Mouse (Mus musculus): ENCODE data around the gene Dhx32. TPM values are rescaled to one million over a fixed set of nuclear protein-coding genes. Genes with fewer than 3 reads are reported as not detected.

Gene Dhx32
- total RNA-seq, 2 experiments from 2014 or later = 32.3 to 33.7 TPM

DNA sequence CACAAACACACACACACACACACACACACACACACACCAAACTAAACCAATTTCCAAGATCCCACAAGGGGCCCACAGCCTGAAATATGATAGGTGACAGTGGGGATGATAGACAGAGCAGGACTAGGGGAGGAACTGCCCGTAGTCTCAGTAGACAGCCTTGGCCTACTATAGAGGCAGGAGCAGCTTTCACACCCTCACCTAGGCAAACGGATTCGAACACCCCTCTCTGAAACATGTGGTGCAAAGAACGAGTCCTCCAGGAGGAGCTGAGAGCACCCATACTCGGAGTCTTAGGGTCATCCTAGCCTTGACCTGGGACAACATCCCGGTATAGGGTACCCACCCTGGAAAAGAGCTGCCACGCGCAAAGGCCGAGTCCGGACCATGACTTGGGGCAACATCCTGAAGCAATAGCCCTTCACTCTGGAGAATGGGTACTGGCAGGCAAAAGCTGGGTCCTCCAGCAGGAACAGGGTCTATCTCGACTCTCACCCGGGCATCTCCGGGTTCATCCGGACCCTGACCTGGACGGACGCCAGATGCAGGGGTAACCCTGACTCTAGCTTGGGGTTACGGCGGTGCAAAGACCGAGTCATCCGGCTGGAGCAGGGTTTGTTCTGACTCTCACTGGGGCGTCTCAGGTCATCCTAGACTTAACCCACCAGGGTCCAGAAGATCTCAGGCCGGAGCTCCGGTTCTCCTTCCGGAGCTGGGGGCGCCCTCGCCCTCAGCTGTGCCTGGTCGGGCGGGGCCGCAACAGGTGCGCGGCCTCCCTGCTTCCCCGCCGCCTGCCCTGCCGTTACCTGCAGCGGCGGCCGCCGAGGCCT is 6.5 kb downstream of the Dhx32 start:
- peak; percentile 42 to 54 for DNase-seq
- intact Hi-C loops (cut with DNase I) = no loop called here

DNA sequence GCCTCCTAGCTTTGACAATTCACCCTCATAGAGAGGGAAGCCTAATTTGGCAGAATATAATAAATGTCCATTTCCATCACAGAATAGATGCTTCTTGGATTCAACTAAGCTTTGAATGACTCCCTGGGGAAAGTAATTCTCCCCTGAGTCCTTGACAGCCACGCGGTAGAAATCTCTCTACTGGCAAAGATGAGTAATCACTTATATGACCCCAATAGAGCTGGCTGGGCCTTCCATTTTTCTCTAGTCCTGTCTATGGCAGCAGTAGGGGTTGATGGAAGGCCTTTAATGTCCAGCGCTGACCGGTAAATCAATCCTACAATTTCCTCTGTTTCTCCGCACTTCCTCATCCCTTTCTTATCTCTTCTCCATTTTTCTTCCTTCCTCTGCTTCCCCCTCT is 7.3 kb downstream of the Dhx32 start:
- intact Hi-C loops (cut with DNase I) = no loop called here
- DNase-seq = no peak

DNA sequence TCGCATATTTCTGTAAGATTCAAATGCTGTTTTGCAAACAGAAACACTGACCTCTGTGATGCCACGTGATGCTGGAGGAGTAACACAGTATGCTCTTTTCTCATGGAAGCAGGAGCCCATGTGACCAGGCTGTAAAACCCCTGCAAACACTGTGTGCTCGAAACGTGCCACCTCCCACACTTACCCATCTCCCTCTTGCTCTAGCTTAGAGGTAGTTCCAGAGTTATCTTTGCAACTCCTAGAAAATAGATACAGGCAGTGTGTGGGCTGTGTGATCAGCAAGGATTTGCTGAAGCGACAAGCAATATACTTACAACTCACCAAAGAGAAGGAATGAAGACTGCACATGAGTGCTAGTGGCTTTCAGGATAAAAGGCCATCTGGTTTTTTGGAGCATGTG is 14.0 kb downstream of the Dhx32 start:
- no peak for DNase-seq
- intact Hi-C loops (cut with DNase I) = no loop called here

DNA sequence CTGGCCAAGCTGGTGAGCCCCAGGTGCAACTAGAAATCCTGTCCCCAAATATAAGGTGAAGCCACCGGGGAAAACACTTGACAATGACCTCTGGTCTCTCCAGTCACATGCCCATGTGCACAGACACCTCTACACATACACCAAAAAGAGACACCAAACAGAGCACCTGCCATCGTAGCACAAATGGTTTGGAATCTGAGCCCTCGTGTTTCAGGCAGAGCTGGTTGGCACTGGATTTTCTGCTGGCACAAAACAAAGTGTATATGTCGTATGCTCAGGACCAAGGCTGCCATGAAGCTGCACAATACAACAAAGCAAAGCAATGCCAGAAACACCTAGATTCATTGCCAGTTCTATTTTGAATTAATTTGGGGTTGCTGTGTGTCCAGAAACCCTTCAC is 14.5 kb downstream of the Dhx32 start:
- intact Hi-C loops (cut with DNase I) = no loop called here
- DNase-seq = no peak

DNA sequence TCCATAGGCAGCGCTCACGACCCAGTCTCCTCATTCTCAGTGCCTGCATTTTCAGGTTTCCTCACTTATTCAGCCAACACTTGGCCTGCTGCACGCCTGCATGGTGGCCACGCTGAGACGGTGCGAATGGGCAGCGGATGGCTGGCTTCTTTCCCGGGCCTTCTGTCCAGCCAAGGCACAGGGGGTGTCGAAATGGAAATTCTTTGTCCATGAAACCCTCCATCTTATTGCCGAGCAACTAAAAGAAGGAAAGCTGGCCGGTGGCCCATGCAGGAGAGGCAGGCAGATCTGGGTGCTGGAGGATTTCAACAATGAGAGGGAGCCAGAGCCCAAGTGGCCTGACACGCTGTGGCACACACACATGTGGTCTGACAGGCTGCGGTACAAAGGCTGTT is 16.7 kb downstream of the Dhx32 start:
- intact Hi-C loops (cut with DNase I) = no loop called here
- DNase-seq = peak; percentile 76 to 79

DNA sequence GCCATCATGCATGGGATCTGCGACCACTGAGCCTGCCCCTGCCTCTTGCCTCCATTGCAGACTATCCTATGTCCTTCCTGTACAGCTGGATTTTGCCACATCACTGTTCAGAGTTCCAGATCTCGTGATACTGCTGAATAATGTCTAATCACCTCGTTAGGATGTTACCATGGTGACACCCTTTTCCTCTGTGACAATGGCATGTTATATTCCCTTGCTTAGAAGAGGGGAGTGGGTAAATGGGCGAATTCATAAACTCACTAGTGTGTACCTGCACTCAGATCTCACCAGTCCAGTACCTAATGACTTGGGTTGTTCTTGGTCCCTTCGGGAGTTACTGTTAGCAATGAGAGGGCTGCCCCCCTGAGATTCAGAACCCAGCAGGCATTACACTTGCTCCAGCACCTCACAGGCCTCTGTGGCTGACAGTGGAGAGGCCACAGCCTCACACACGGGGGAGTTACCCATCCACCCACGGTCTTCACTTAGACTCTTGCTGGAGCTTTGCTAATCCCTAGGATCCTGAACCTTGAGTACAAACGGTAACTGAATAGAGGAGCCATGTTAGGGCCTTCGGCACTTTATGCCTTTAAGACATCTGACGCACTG is 17.2 kb downstream of the Dhx32 start:
- intact Hi-C loops (cut with DNase I) = no loop called here
- DNase-seq = no peak

DNA sequence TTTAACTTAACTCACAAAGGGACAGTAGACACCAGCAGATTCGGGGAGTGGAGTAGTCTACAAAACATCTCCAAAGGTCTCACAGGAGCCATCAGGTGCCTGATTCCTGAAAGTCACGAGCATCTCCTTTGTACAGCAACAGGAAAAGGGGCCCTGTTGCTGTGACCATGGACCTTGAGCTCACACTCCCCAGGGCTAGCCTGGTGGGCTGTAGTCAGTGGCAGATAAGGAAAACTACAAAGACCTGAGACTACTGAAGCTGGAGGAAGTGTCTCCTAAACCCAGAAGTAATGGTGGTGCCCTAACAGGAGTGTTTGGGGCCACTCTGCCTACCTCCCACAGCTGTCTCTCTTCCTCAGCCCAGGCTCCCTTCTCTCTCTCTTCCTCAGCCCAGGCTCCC is 18.1 kb downstream of the Dhx32 start:
- intact Hi-C loops (cut with DNase I) = no loop called here
- no peak for DNase-seq

DNA sequence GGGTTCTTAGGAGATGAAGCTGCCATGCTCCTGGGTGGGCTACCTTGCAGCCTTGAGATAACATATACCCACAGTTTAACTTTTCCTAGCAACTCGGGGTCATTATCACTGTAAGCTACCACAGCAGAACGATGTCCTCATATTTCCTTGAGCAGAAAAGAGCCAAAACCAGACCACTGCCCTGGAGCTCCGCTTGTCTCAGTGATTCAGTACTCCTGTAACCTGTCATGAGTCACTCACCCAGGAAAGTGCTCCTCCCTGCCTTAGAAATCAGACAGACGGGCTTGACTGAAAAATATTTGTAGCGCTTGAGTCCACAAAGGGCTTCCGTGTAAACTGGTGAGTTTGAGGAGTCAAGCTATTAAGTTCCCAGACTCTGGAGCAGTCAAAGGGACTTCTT is 19.8 kb downstream of the Dhx32 start:
- intact Hi-C loops (cut with DNase I) = no loop called here
- no peak for DNase-seq

DNA sequence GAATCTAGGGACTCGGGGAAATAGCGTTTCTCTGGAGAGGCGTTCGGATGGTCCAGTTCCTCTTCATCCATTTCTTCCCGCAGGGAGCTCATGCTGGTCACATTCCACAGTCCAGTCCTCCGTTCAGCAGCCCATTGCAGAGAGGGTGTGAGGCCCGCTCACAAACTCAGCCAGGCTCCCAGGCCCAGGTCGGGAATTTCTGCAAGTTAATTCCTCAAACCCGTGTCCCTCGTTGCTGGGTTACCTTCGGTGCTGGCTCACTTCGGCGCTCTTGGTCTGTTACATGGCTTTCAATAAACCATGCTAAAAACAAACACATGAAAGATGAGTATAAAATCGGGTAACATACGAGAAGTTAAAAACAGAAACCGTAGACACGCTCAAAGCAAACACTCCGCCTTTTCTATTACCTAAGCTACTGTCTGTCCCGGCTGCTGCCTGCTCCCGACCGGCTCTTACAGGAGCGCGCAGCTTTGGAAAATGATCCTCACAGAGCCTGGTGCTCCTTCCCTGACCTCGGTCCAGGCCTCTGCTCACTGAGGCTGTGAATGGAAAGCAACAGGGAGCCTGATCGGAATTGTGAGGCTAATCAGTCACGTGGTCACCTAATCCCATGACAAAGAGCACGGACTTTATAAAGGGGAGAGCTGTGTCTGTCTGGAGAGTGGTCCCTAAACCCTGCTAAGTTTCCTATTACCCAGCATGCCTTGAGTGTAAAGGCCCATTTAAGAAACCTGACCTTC is 22.7 kb downstream of the Dhx32 start:
- intact Hi-C loops (cut with DNase I) = no loop called here
- no peak for DNase-seq

DNA sequence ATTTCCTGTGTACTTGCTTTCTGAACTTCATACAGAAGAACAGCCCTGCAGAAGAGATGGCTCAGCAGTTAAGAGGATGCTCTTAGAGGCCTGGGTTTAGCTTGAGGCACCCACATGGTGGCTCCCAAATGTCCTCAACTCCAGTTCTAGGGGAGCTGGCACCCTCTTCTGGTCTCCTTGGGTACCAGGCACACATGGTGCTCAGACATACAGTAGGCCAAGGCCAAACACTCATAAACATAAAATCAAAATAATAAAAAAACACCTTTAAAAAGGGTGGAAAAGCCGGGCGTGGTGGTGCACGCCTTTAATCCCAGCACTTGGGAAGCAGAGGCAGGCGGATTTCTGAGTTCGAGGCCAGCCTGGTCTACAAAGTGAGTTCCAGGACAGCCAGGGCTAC is 23.8 kb downstream of the Dhx32 start:
- intact Hi-C loops (cut with DNase I) = no loop called here
- DNase-seq = no peak

DNA sequence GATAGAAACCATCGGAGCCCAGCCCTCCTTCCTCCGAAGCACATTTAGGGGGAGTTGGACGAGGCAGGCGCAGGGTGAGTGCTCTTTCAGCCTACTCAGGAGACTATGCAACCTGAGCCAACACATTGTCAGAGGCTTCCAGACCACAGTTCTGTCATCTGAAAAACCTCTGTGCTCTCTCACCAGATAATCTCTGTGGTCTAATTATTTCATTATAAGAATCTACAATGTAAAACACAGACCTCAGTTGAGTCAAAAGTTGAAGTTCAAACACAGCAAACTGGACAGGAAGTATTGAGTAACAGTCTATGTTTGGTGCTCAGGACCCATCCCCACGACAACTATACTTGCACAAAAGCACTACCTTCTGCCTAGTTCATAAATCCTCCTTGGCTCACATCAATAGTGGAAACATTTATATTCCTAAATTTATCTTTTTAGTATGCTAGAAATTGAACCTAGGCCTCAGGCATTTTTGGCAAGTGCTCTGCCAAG is 24.5 kb downstream of the Dhx32 start:
- DNase-seq = no peak
- intact Hi-C loops (cut with DNase I) = no loop called here

DNA sequence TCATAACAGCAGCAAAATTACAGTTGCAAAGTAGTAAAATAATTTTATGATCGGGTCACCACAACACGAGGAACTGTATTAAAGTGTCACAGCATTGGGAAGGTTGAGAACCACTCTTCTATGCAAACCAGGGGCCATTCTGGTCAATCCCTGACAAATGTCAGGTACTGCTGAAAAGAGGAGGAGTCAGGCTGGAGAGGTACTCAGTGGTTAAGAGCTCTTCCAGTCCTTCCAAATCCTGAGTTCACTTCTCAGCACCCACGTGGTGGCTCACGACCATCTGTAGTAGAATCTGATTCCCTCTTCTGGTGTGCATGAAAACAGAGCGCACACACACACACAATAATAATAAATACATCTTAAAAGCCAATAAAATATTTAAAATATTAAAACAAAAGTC is 31.4 kb downstream of the Dhx32 start:
- no peak for DNase-seq
- intact Hi-C loops (cut with DNase I) = no loop called here

DNA sequence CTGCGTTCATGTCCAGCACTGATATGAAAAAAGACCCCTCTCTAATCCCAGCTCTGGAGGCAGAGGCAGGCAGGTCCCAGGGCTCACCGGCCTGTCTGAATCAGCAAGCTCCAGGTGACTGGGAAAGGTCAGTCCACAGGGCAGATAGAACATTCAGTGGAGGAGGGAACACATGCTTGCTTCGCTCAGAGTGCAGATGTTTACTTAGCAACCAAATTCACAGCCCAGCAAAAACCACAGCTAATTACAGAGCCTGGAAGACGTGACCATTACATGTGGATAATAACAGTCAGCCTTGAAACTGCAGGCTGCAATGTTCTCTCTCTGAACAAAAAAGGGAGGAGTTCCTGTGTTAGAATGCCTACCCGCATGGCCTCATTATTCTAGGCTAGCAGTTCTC is 31.9 kb downstream of the Dhx32 start:
- intact Hi-C loops (cut with DNase I) = no loop called here
- no peak for DNase-seq

DNA sequence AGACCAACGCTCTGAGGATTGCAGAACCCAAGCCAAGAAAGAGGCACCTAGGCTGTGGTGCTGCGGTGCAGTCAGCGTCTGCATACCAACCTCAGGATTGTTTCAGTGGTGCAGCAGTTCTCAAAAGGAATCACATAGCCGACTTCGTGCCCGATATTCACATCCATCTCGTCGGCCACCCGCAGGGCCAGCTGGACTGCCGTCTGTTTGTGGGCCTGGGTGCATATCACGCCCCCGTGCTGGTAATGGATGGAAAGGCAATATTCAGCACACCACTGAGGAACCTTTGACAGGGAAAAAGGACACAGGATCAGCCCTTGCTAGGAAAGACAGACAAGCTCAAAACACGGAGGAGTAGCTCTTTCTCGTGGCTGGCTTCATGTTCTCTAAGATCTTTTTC is 33.8 kb downstream of the Dhx32 start:
- intact Hi-C loops (cut with DNase I) = no loop called here
- no peak for DNase-seq

DNA sequence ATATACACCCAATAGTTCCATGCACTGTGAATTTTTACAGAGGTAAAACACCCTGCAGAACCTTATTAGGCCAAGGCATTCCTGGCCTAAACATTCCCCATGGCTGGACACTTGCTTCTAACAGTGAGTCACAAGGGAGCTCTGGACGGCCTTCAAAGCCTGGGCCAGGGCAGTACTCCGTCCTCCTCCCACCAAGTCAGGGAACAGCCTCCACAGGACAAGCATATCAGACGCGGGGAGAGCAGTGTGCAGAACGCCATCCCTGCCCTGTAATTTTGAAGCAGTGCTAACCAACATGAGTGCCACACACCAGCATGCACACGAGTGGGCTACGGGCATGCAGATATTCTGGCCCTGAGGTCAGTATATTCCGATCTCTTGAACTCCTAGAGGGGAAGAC is 35.2 kb downstream of the Dhx32 start:
- intact Hi-C loops (cut with DNase I) = no loop called here
- DNase-seq = peak; percentile 32 to 44

DNA sequence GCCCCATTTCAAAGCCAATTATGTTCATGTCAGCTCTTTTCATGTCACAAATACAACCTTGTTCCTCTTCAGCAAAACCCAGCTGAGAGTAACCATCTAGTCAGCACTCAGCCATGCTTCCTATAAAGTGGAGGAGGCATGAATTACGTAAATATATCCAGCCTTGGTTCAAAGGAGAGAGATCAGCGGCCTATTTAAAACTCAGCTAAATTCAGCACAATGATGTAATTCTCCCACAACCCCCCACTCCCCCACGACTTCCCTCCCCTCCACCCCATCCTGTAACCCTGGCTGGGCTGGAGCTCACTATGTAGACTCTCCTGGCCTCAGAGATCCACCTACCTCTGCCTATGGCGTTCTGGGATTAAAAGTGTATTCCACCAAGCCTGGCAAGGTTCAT is 37.8 kb downstream of the Dhx32 start:
- no peak for DNase-seq
- intact Hi-C loops (cut with DNase I) = no loop called here

DNA sequence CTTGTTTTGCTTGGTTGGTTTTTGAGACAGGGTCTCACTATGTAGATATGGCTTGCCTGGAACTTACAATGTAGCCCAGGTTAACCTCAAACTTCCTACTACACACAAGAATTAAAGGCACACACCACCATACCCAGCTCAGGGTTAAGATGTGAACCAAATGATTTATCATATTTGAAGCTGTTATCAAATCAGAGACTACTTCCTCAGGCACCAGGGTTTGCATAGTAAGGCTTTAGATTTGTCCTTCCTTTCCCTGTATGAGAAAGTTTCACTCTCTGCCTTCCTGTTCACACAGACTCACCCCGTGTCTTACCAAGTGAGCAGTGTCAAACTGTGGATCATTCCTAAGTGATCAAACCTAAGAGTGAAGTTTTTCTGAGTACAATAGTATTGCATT is 38.3 kb downstream of the Dhx32 start:
- no peak for DNase-seq
- intact Hi-C loops (cut with DNase I) = no loop called here

DNA sequence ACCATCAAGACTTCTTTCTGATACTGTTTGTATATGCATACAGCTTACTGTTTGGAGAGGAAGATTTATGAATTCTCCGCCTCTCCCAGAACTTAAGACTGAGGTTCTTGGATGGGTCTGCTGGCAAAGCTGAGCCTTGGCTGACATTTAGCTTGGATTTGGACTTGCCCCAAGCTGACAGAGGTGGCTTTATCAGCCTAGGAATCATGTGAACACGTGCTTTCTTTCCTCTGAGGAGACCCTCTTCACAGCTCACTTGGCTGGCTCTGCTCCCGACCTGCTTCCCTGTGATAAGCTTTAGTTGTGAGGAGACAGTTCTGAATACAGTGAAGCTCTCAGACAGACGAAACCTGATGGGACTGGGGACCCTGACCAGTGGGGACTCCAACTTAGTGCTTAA is 38.9 kb downstream of the Dhx32 start:
- intact Hi-C loops (cut with DNase I) = no loop called here
- DNase-seq = no peak

DNA sequence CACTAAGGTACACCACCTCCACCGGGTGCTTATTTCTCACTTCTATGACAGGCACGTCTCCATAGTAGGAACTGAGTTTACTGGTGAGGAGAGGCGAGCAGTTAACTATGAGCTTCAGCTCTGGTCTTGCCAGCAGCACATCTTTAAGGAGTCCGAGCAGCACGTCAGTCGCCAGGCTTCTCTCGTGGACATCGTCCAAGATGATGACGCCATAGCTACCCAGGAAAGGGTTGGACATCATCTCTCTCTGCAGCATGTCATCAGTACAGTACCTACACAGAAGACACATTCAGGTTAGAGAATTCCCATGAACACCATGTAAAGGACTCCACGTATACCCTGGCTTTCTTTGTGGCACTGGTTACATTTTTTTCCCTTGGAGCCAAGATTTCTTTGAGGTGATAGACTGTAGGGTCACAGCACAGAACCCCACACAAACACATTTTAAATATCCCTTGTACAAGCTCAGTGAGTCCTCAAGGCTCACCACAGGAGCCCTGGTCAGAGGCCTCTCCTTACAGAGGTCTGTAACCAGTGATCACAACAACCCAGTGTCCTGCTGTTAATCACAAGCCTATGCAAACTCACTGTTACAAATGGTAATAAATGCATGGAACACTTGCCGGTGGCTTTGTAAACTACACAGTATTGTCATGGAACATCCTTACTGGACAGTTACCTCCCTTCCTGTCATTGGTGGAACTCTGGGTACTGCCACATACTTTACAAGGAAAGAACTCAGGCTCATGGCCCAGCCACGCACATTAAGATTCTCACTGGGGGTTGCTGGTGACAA is 39.8 kb downstream of the Dhx32 start:
- DNase-seq = no peak
- intact Hi-C loops (cut with DNase I) = no loop called here

DNA sequence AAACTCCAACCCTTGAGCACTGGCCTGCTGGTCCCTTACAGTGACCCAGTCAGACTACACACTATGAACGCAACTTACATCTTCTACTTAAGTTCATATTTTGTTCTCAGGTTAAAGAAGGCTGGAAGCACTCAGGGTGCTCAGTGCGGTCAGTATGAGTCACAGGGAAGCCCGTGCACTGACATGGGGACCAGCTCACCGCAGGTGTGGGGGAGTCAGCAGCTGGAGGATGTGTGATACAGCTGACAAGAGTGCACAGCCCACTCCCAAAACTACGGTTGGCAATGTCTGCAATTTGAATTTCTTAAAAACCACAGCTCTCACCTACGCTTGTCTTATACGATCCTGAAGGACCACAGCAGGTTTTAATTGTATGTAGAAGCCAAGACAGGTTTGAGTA is 42.0 kb downstream of the Dhx32 start:
- no peak for DNase-seq
- intact Hi-C loops (cut with DNase I) = no loop called here
